Mouse (Mus musculus): Measurements from ENCODE around the gene Hist2h4.
"Not testable (repeated sequence)": the region's sequence is repeated elsewhere in the genome, so short reads cannot be mapped to it uniquely, and the experiment has no call there.

Hist2h4 gene

DNA sequence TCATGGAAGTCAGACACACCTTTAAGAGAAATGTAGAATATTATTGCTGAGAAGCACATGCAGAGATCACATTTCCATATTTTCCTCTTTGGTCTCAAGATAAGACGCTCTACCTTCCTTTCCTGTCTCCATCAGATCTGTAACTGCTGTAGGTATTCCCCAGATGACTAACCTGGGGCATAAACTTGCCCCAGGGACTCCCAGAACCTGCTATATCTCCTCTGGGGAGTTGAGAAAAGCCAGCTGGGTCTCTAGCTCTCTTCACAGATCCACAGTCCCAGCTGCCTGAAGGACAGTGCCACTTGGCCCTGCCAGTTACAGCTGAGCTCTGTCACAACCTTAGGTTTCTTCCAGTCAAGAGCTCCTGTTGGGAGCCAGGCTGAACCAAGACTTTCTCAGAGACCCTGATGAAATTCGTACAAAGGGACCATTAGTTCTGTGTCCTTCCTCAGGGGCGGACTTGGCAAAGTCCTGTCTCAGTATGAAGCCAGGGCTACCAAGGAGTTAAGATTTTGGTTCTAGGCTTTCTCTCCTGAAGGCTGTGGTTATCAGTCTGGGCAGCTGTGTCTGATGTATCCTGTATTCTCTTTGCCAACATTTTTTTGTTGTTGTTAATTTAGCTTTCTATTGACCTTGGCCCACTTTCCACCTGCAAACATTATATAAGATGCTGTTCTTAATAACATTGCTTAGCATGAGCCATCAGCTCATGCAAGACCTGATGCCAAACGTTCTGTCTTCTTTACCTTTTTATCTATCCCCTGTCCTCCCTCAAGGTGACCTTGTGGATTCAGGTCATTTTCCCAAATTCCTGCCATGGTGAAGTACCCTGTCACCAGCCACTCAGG lies 32.0 kb downstream of the Hist2h4 start:
- in situ Hi-C loops (cut with MboI; ENCODE audit: unreplicated experiment in 2 of 2), result no loop called here

DNA sequence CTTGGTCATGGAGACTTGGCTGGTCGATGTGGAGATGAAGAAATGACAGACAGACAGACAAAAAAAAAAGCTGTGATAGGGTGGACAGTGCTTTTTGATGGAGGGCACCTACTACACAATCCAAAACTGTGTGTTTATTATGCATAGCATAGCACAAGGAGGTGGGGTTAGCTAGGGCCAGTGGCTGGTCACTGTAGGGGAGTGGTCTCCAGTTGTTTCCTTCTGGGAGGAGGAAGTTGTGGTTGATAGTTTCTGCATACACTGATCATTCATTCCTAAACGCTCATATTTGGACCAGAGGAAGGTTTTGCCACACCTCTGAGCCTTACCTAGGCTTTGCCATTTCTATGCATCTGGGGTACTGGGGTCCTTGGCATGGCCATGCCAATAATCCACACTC lies 32.7 kb downstream of the Hist2h4 start:
- in situ Hi-C loops (cut with MboI; ENCODE audit: unreplicated experiment in 2 of 2), result no loop called here

DNA sequence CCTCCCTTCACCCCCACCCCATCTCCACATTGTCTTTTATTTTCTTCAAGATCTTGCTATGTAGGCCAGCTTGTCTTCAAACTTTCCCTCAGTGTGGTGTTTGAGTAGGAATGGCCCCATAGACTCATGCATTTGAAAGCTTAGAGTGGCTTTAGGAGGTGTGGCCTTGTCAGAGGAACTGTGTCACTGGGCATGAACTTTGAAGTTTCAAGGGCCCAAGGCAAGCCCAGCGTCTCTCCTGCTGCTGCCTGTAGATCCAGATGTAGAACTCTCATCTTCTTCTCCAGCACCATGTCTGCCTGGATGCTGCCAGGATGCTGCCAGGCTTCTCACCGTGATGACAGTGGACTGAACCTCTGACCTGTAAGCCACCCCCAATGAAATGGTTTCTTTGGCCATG lies 34.3 kb downstream of the Hist2h4 start:
- in situ Hi-C loops (cut with MboI; ENCODE audit: unreplicated experiment in 2 of 2), result loop anchor here in 1 of 2 experiments (5.0 kb wide), 1 partner anchor 38 kb away; the partner anchor contains the start of genes Hist2h2bb and Hist2h3b

DNA sequence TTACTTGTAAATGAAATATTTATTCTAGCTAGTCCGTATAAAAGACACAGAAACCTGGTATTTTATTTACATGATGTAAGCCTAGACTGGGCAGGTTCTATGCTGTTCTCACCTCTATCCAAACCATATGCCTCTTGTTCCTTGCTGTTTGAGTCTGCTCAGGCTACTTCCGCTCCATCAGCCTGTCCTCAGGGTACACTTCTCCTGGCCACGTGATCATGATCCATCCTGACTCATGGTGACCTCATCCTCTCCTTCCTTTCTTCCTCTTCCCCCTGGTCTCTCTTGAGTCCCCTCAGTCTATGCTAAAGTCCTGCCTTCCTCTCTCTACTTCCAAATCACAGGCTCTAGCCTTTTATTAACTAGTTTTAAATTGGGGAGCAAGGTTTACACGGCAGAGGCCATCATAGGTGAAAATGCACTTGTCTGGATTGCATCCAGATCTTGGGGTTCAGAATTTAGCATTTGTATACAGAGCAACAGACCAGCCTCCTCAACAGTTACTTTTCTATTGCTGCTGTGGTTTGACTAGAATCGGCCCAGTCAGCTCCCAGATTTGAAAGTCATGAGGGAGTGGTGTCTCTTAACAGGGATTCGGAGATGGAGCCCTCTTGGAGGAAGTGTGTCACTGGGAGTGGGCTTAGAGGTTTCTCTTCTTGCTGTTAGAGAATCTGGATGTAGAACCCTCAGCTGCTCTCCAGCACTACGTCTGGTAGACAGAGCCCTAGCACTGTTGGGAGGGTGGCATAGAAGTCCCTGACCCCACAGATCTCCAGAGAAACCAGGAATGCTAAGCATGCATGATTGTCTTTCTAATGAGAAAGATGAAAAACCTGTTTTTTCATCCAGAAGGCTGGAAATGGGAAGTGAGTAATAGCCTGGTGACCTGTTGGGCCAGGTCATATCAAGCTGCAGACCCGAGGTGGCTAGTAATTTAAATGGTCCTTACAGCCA lies 36.1 kb downstream of the Hist2h4 start:
- in situ Hi-C loops (cut with MboI; ENCODE audit: unreplicated experiment in 2 of 2), result loop anchor here in 1 of 2 experiments (5.0 kb wide), 1 partner anchor 40 kb away; the partner anchor contains the start of genes Hist2h2bb and Hist2h3b

DNA sequence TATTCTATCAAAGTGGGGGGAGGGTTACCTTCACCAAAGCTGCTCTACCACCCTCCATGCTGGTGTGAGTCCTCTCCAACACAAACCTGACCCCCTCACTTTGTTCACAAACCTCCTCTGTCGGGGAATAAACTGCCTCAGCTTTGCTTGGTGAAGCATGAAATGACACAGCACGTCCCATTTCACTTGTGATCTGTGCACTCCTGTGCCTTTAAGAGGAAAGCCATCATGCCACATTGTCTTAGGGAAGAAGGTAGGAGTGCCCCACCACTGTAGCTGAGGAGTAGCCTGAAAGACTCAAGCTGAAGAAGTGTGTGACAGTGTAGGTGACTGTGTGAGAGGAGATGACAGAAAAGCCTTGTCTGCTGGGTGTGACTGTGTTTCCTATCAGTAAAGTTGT lies 37.7 kb downstream of the Hist2h4 start:
- in situ Hi-C loops (cut with MboI; ENCODE audit: unreplicated experiment in 2 of 2), result loop anchor here in 1 of 2 experiments (5.0 kb wide), 1 partner anchor 42 kb away; the partner anchor contains the start of genes Hist2h2bb and Hist2h3b

DNA sequence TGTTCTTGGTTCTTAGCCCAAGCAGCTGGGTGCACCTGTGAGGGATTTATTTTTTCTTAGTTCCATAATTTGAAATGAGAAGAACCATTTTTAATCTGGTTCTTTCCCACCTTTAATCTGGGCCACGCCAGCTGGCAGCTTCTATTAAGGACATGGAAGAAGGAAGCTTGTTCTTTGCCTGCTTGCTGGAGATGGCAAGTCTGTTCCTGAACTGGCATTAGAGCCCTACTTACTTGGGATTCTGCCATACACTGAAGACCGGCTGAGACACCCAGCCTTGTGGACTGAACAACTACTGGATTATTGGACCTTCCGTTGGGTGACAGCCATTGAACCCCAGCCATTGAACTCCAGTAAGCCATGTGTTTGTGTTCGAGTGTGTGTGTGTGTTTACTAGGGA lies 40.3 kb downstream of the Hist2h4 start:
- in situ Hi-C loops (cut with MboI; ENCODE audit: unreplicated experiment in 2 of 2), result no loop called here

DNA sequence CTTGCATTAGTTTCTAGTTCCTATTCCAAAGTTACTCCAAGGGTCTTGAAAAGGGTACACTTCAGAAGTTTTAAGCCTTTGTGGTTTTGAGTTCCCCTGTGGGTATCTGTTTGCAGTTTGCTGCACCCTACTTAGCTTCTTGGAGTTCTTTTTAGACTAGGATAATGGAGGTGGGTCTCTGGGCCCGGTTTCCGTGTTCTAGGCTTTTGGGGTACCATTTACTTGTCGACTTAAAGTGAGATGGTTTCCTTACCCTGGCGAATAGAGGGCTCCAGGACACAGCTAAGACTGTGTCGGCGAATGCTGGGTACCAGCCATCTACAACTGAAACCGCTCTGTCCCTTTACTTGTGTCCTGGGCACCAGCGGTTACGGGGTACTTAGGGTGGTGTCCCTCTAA lies 41.5 kb downstream of the Hist2h4 start:
- in situ Hi-C loops (cut with MboI; ENCODE audit: unreplicated experiment in 2 of 2), result no loop called here

DNA sequence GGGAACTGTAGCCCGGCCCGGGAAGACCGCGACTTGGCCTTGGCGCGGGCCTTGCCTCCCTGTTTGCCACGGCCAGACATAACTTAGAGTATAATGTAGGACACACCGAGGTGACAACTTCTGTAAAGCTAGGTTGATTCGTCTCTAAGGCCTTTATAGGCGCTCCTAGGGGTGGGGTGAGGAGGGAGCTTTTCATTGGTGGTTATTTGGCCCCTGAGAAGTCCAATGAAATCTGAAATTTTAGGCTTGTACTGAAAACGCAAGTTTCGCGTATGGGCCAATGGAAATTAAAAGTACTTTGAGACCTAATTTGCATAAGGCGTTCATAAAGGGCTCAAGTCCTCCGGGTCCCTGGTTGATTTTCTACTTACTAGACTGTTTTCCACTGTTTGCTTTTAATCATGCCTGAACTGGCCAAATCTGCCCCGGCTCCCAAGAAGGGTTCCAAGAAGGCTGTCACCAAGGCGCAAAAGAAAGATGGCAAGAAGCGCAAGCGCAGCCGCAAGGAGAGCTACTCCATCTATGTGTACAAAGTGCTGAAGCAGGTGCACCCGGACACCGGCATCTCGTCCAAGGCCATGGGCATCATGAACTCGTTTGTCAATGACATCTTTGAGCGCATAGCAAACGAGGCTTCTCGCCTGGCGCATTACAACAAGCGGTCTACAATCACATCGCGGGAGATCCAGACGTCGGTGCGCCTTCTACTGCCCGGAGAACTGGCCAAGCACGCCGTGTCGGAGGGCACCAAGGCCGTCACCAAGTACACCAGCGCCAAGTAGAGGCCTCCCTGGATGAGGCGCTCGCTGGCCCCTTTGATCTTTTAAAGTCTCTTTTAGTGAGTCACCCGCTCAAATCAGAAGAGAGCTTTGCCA lies 42.1 kb downstream of the Hist2h4 start, which contains the start of the genes Hist2h2ac and Hist2h2be:
Gene Hist2h2ac (minus strand): TSS at position 116 of the 875 bp plus-strand sequence.
Gene Hist2h2be (plus strand): TSS at position 355 of the 875 bp plus-strand sequence.
- in situ Hi-C loops (cut with MboI; ENCODE audit: unreplicated experiment in 2 of 2), result no loop called here

DNA sequence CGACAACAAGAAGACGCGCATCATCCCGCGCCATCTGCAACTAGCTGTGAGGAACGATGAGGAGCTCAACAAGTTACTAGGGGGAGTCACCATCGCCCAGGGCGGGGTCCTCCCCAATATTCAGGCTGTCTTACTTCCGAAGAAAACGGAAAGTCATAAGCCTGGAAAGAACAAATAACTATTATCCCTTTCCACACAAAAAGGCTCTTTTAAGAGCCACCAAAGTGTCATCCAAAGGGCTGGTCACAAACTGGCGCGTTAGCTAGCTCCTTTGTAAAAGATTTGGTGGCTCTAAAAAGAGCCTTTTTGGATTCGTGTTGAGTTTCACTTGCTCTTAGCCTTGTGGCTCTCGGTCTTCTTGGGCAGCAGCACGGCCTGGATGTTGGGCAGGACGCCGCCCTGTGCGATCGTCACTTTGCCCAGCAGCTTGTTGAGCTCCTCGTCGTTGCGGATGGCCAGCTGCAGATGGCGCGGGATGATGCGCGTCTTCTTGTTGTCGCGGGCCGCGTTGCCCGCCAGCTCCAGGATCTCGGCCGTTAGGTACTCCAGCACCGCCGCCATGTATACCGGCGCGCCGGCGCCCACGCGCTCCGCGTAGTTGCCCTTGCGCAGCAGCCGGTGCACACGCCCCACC lies 42.9 kb downstream of the Hist2h4 start:
- in situ Hi-C loops (cut with MboI; ENCODE audit: unreplicated experiment in 2 of 2), result not testable (repeated sequence)

DNA sequence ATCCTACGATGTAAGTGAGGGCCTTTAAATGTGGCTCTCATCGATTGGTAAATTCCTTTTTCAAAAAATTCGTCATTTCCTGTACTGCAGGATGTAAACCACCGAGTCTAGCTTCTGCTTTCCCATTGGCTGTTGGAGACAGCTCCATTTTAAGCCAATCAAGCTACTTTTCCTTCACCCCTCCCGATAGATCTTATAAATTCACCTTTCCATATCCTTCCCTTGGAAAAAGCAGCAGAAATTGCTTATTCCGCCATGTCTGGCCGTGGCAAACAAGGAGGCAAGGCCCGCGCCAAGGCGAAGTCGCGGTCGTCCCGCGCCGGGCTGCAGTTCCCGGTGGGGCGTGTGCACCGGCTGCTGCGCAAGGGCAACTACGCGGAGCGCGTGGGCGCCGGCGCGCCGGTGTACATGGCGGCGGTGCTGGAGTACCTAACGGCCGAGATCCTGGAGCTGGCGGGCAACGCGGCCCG lies 43.4 kb downstream of the Hist2h4 start, which contains the start of the genes Bola1 and Hist2h2ab:
Gene Bola1 (minus strand): TSS at position 49 of the 470 bp plus-strand sequence.
Gene Hist2h2ab (plus strand): TSS at position 205 of the 470 bp plus-strand sequence.
- in situ Hi-C loops (cut with MboI; ENCODE audit: unreplicated experiment in 2 of 2), result loop anchor here (10.0 kb wide), 2 partner anchors 135 to 155 kb away; no protein-coding TSS in a partner anchor

DNA sequence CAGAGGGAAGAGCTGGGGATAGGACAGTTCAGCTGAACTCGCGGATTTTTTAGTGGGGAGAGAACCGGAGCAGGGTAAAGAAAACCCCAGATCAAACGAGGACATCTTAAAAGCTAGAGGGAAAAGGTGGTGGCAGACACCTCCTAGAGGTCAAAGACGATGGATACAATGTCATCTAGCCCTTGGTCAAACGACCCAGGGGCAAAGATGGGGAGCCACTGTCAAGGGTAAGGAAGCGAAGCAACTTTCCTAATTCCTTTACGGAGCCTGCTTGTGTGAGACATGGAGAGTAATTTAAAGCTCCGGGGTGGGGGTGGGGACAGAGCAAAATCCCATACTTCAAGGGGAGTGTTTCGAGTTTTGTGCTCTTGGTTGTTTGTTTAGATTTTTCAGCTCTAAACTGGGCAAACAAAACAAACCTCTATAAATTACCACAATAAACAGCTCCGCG lies 43.9 kb downstream of the Hist2h4 start:
- in situ Hi-C loops (cut with MboI; ENCODE audit: unreplicated experiment in 2 of 2), result loop anchor here (10.0 kb wide), 2 partner anchors 134 to 154 kb away; no protein-coding TSS in a partner anchor

Measured in v-Abl transformed pro-B cells (cell line).